Mouse (Mus musculus) embryonic facial prominence, embryonic 11.5 days (tissue): ENCODE data around the gene Degs1. TPM values are rescaled to one million over a fixed set of nuclear protein-coding genes. Genes with fewer than 3 reads are reported as not detected.

Source experiments
- ATAC-seq: fragments of 200-750 bp; cut with Nextera tagmentation; replicated peaks from 2 replicates; pipeline ENCODE4 v1.8.0; 2017; ENCODE audit warnings: low read depth; ENCODE audit not compliant: insufficient number of reproducible peaks, low FRiP score, low TSS enrichment
- DNase-seq: peaks from one replicate; pipeline ENCODE4 v3.0.0-alpha.2; 2015; ENCODE audit warnings: low spot score
- H3K27ac ChIP-seq: fragments of 300-500 bp; sonication (generic); replicated peaks from 2 replicates; pipeline ENCODE4 v1.5.1; 2014; ENCODE audit warnings: mild to moderate bottlenecking, low read depth, low read length, control low read depth
- H3K27me3 ChIP-seq: fragments of 300-500 bp; sonication (generic); 2 replicates; pipeline ENCODE4 v1.6.1; 2014; ENCODE audit warnings: mild to moderate bottlenecking, low read length, moderate library complexity, mixed read lengths; ENCODE audit not compliant: control insufficient read depth, insufficient read depth
- H3K36me3 ChIP-seq: fragments of 300-500 bp; sonication (generic); replicated peaks from 2 replicates; pipeline ENCODE4 v1.6.1; 2014; ENCODE audit warnings: low read depth, mild to moderate bottlenecking, low read length, moderate library complexity, mixed read lengths; ENCODE audit not compliant: control insufficient read depth, insufficient read depth
- H3K4me1 ChIP-seq: fragments of 300-500 bp; sonication (generic); 2 replicates; pipeline ENCODE4 v1.6.1; 2014; ENCODE audit warnings: low read length, mixed read lengths; ENCODE audit not compliant: control insufficient read depth, insufficient read depth
- H3K4me2 ChIP-seq: fragments of 300-500 bp; sonication (generic); 2 replicates; pipeline ENCODE4 v1.6.1; 2014; ENCODE audit warnings: low read depth, mild to moderate bottlenecking, control low read depth, low read length, moderate library complexity
- H3K4me3 ChIP-seq: fragments of 300-500 bp; sonication (generic); 2 replicates; pipeline ENCODE4 v1.5.1; 2014; ENCODE audit warnings: low read depth, low read length, control low read depth
- H3K9ac ChIP-seq: fragments of 300-500 bp; sonication (generic); replicated peaks from 2 replicates; pipeline ENCODE4 v1.6.1; 2014; ENCODE audit warnings: mild to moderate bottlenecking, control low read depth, low read length
- H3K9me3 ChIP-seq: fragments of 300-500 bp; sonication (generic); replicated peaks from 2 replicates; pipeline ENCODE4 v1.6.1; 2016; ENCODE audit warnings: mild to moderate bottlenecking, low read length, inconsistent platforms, mixed read lengths; ENCODE audit not compliant: control insufficient read depth
- WGBS: fragments of 180-500 bp; shearing (Covaris S2); extraction: QIAGEN DNeasy Blood & Tissue Kit; methylation state at CpG from one replicate; pipeline ENCODE4 v1.1.7; 2014; 5-methylcytosine and 5-hydroxymethylcytosine counted together
- polyA plus RNA-seq: library from polyadenylated mRNA; unstranded; fragments of >200 nt; fragmentation: Nextera tagmentation; extraction: Ambion mirVana; gene quantifications from 2 replicates; pipeline ENCODE4 v1.2.1, GENCODE M21; 2014

Gene Degs1
- 82.5 and 87.6 TPM in 2 replicates for polyA plus RNA-seq

DNA sequence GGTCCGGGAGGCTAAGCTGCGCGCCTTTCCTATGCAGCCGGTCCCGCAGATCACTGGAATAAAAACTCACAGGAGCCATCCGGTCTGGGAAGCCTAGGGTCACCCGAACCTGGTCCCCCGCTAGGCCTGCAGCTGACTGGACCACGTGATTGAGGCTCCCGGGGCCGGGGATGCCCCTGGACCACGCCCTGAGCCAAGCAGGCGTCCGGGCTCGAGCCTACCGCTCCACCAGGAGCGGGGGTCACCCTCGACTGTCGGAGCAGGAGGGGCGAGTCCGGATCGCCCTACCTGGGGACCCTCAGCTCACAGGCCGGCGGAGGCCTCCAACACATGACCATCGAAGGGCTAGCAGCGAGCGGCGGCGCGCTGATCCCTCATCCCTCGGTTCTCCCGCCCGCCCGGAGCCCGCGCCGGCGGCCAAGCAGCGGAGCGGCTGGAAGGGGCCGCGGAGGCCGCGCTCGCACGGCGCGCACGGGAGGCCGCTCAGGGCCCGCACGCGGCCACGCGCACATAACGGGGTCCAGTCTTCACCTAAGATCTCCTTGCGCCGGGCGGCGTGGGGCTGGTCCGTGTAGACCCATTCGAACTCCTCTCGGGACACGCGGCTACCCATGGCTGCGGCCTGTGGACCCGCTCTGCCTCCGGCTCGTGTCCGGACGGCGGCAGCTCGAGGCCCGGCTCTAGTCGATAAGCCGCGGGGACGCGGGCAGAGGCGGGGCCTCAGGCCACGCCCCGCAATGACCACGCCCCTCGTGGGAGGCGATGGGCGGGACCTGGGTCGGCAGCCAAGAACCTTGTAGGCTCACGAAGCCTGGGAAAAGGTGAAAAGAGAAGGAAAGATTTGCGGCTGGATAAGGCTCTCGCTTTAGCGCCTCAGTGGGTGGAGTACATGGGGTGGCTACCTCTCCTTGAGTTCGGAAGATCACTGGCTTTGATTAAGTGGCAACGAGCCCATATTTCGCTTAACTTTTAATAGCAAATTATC, at the start of gene Degs1:
Degs1 (minus strand) TSS at position 714 of the 985 bp plus-strand sequence.
- H3K4me2 ChIP-seq = peak within 1 kb of the TSS; percentile 80
- peaks cover 2% of the 10 kb centered on the region for H3K4me1 ChIP-seq
- no peaks in the 10 kb centered on the region for H3K36me3 ChIP-seq
- DNase-seq (peak; percentile 94), ATAC-seq (peak; percentile 95)
- under 1% methylated on average over 82 of the region's 94 CpGs for WGBS
- H3K9me3 ChIP-seq = no peaks in the 10 kb centered on the region
- peak within 1 kb of the TSS; percentile 87 for H3K9ac ChIP-seq
- peak within 1 kb of the TSS; percentile 80 for H3K27ac ChIP-seq
- H3K4me3 ChIP-seq = peak within 1 kb of the TSS; percentile 75
- H3K27me3 ChIP-seq = no peaks in the 10 kb centered on the region

GRCm38 (mm10) chr1:182325919-182326318, 43.3 kb upstream of the Degs1 start:
- Histone ChIP-seq H3K4me1 (no peaks in the 10 kb centered on the region), H3K36me3 (peaks cover 8% of the 10 kb centered on the region), H3K9me3 (no peaks in the 10 kb centered on the region), H3K9ac (no peak overlapping the region), H3K4me3 (no peak overlapping the region), H3K27ac (no peak overlapping the region), H3K4me2 (no peak overlapping the region), H3K27me3 (no peaks in the 10 kb centered on the region)
- WGBS = 91% methylated on average over 1 of the region's 1 CpGs
- DNase-seq (no peak), ATAC-seq (no peak)

GRCm38 (mm10) chr1:182324552-182324951, 41.9 kb upstream of the Degs1 start:
- Histone ChIP-seq H3K36me3 (peaks cover 8% of the 10 kb centered on the region), H3K9me3 (no peaks in the 10 kb centered on the region), H3K4me3 (no peak overlapping the region), H3K27me3 (no peaks in the 10 kb centered on the region), H3K27ac (no peak overlapping the region), H3K4me2 (no peak overlapping the region), H3K9ac (no peak overlapping the region), H3K4me1 (no peaks in the 10 kb centered on the region)
- ATAC-seq (no peak), DNase-seq (no peak)
- WGBS = 99% methylated on average over 7 of the region's 7 CpGs

DNA sequence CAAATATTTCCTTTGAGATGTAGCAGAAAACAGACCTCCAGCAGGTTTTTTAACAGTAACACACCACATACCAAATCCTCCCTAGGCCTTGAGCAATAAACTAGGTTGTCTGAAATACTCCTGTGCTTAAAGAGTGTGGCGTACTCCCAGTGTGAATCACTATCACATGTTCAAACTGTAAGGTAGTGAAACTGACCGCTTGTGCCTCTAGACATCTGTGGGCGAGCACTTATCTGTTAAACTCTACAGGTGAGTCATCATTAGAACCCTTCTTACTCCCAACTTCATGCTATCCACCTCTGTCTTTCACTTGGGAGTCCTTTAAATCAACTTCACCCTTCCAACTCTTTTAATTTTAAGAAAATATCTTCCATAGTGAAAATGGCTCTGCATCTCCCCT, 40.5 kb upstream of the Degs1 start:
- 93% methylated on average over 3 of the region's 3 CpGs for WGBS
- Histone ChIP-seq H3K4me3 (no peak overlapping the region), H3K9me3 (no peaks in the 10 kb centered on the region), H3K4me2 (no peak overlapping the region), H3K9ac (no peak overlapping the region), H3K27me3 (no peaks in the 10 kb centered on the region), H3K4me1 (no peaks in the 10 kb centered on the region), H3K36me3 (peaks cover 8% of the 10 kb centered on the region), H3K27ac (no peak overlapping the region)
- DNase-seq (no peak), ATAC-seq (no peak)

GRCm38 (mm10) chr1:182314201-182314600, 31.6 kb upstream of the Degs1 start:
- H3K4me2 ChIP-seq = no peak overlapping the region
- H3K4me1 ChIP-seq = no peaks in the 10 kb centered on the region
- WGBS = 96% methylated on average over 5 of the region's 5 CpGs
- no peak overlapping the region for H3K4me3 ChIP-seq
- ATAC-seq = no peak
- H3K9ac ChIP-seq = no peak overlapping the region
- no peaks in the 10 kb centered on the region; the same call in none of the 2 replicates for H3K36me3 ChIP-seq
- no peaks in the 10 kb centered on the region for H3K9me3 ChIP-seq
- no peaks in the 10 kb centered on the region for H3K27me3 ChIP-seq
- H3K27ac ChIP-seq = no peak overlapping the region
- DNase-seq = no peak

GRCm38 (mm10) chr1:182313181-182313580, 30.6 kb upstream of the Degs1 start:
- no peaks in the 10 kb centered on the region; the same call in 1 of the 2 replicates for H3K36me3 ChIP-seq
- no peak for DNase-seq
- no peak overlapping the region for H3K9ac ChIP-seq

DNA sequence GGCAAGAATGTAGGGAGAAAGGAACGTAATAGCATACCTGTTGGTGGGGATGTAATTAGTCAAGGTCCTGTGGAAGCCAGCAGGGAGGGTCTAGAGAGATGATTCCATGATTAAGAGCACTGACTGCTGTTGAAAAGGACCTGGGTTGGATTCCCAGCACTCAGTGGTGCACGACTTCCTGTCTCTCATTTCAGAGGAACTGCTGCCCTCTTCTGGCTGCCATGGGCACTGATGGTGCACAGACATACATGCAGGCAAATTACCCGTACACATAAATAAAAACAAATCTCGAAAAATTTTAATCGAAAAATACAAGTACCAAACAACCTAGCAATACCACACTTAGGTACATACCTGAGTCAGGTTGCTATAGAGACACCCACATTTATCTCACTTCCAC, 28.8 kb upstream of the Degs1 start:
- H3K36me3 ChIP-seq = no peaks in the 10 kb centered on the region
- no peak for DNase-seq
- WGBS = 91% methylated on average over 5 of the region's 5 CpGs
- ATAC-seq = no peak
- H3K27me3 ChIP-seq = no peaks in the 10 kb centered on the region
- H3K4me2 ChIP-seq = no peak overlapping the region
- no peak overlapping the region for H3K4me3 ChIP-seq
- no peak overlapping the region for H3K27ac ChIP-seq
- no peak overlapping the region for H3K9ac ChIP-seq
- no peaks in the 10 kb centered on the region for H3K4me1 ChIP-seq
- no peaks in the 10 kb centered on the region for H3K9me3 ChIP-seq

More at GRCm38 (mm10) chr1:182313181-182313580, 30.6 kb upstream of the Degs1 start:
- no peak for ATAC-seq
- Histone ChIP-seq H3K4me2 (no peak overlapping the region), H3K27ac (no peak overlapping the region), H3K9me3 (no peaks in the 10 kb centered on the region), H3K4me1 (no peaks in the 10 kb centered on the region), H3K27me3 (no peaks in the 10 kb centered on the region), H3K4me3 (no peak overlapping the region)
- WGBS = 93% methylated on average over 8 of the region's 8 CpGs

GRCm38 (mm10) chr1:182310316-182310715, 27.7 kb upstream of the Degs1 start:
- no peak for ATAC-seq

More at GRCm38 (mm10) chr1:182310316-182310715, 27.7 kb upstream of the Degs1 start:
- DNase-seq = no peak
- H3K4me2 ChIP-seq = no peak overlapping the region
- H3K27ac ChIP-seq = no peak overlapping the region
- no peak overlapping the region for H3K9ac ChIP-seq
- H3K9me3 ChIP-seq = no peaks in the 10 kb centered on the region
- WGBS = 86% methylated on average over 2 of the region's 2 CpGs
- H3K4me3 ChIP-seq = no peak overlapping the region
- no peaks in the 10 kb centered on the region for H3K4me1 ChIP-seq
- H3K36me3 ChIP-seq = no peaks in the 10 kb centered on the region
- no peaks in the 10 kb centered on the region for H3K27me3 ChIP-seq
